Mouse (Mus musculus): ENCODE measurements at regions not wholly inside any gene's neighbourhood (a gene's known extent, or its start where the extent isn't known, plus 50 kb on each side); places are given as distances from the start of the nearest gene placed in this dataset.
A peak's percentile ranks its signal among the peaks of the same experiment; 100 is the strongest.

DNA sequence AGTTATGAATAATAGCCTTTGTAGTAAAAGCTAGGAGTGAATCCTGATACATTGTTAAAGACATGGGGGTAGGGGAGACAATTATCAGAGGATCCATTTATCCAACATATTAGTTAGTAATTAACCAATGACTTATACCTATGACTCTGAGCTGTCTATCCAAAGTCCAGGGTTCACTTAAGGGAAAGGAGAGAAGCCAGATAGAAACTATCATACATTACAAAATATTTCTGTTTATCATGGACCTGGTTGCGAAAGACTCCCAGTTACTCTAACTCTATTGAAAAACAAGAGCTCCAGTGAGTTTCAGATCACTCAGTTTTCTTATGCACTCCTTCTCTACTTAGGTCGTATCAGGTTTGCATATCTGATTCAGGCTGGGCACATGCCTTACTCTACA lies 749.3 kb downstream of the H2al1n start:
- DNase-seq (ENCODE audit: low spot score in 2 of 2): no peak

DNA sequence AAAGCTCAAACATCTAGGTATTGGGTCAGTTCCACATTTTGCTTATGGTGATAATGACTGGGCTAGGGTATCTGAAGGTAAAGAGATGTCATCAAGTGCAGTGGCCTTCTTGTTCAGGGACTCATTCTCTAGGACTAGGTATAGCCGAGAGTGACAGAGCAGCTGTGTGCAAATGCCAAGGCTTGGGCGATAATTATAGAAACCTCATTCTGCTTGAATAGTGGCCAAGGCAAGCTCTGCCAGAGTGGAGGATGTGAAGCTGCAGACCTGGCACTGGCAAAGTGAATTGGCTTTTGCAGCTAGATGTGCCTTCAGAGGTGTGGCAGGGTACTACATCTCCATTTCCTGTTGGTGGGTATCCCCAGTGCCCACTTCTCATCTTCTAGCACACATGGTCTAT lies 796.1 kb downstream of the H2al1n start:
- peak; percentile 4 for DNase-seq (ENCODE audit: low spot score in 2 of 2)

All from layer of hippocampus, adult 8-10 months (tissue).